Mouse (Mus musculus) kidney, embryonic 14.5 days (tissue): ENCODE data around the gene Sesn1. TPM values are rescaled to one million over a fixed set of nuclear protein-coding genes. Genes with fewer than 3 reads are reported as not detected.

Experiments used
- ATAC-seq: fragments of 200-750 bp; cut with Nextera tagmentation; 2 replicates; pipeline ENCODE4 v1.8.0; 2017; ENCODE audit warnings: moderate number of reproducible peaks, mild to moderate bottlenecking, moderate TSS enrichment, moderate library complexity; ENCODE audit not compliant: low FRiP score, low TSS enrichment
- H3K27ac ChIP-seq: fragments of 300-500 bp; sonication (generic); 2 replicates; pipeline ENCODE4 v1.5.1; 2014; ENCODE audit warnings: low read depth, mild to moderate bottlenecking, low read length, moderate library complexity, mixed read lengths
- H3K27me3 ChIP-seq: fragments of 300-500 bp; sonication (generic); 2 replicates; pipeline ENCODE4 v1.6.1; 2014; ENCODE audit warnings: mild to moderate bottlenecking, low read length; ENCODE audit not compliant: control insufficient read depth, insufficient read depth
- H3K36me3 ChIP-seq: fragments of 300-500 bp; sonication (generic); 2 replicates; pipeline ENCODE4 v1.6.1; 2014; ENCODE audit warnings: low read length, mixed read lengths; ENCODE audit not compliant: control insufficient read depth, insufficient read depth
- H3K4me1 ChIP-seq: fragments of 300-500 bp; sonication (generic); 2 replicates; pipeline ENCODE4 v1.6.1; 2014; ENCODE audit warnings: low read length, mixed read lengths; ENCODE audit not compliant: control insufficient read depth, insufficient read depth
- H3K4me2 ChIP-seq: fragments of 300-500 bp; sonication (generic); replicated peaks from 2 replicates; pipeline ENCODE4 v1.6.1; 2014; ENCODE audit warnings: low read depth, mild to moderate bottlenecking, low read length
- H3K4me3 ChIP-seq: fragments of 300-500 bp; sonication (generic); 2 replicates; pipeline ENCODE4 v1.5.1; 2014; ENCODE audit warnings: mild to moderate bottlenecking, low read length
- H3K9ac ChIP-seq: fragments of 300-500 bp; sonication (generic); 2 replicates; pipeline ENCODE4 v1.6.1; 2014; ENCODE audit warnings: low read depth, mild to moderate bottlenecking, low read length, moderate library complexity
- H3K9me3 ChIP-seq: fragments of 300-500 bp; sonication (generic); 2 replicates; pipeline ENCODE4 v1.6.1; 2016; ENCODE audit warnings: low read length; ENCODE audit not compliant: control insufficient read depth
- WGBS: fragments of 180-500 bp; shearing (Covaris S2); extraction: QIAGEN DNeasy Blood & Tissue Kit; methylation state at CpG from one replicate; pipeline ENCODE4 v1.1.7; 2014; 5-methylcytosine and 5-hydroxymethylcytosine counted together
- polyA plus RNA-seq: library from polyadenylated mRNA; unstranded; fragments of >200 nt; fragmentation: Nextera tagmentation; extraction: Ambion mirVana; gene quantifications from 2 replicates; pipeline ENCODE4 v1.2.1, GENCODE M21; 2014

The Sesn1 gene
- polyA plus RNA-seq, 1 experiment from 2014 or later = 32.1 TPM

DNA sequence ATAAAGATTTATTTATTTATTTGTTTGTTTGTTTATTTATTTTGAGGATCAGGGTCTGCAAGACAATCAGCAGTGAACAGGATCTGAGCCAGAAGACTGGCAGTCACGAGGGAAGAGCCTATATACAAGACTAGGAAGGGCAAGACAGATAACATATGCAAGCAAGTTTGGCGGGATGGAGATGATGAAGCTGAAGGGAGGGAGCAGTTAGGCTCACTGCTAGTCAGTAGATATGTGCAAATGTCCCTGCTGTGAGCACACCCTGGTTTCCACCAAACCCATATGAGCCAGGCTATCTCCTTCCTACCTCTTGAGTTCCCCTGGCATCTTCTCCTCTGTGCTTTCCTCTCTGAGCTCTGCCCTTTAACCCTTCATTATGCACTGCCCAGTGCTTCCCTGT lies 61.8 kb downstream of the Sesn1 start:
- H3K9ac ChIP-seq = no peak overlapping the region
- H3K4me3 ChIP-seq = no peak overlapping the region
- ATAC-seq = no peak
- no peaks in the 10 kb centered on the region for H3K9me3 ChIP-seq
- peaks cover 13% of the 10 kb centered on the region; the same call in 1 of the 2 replicates for H3K4me1 ChIP-seq
- H3K36me3 ChIP-seq = no peaks in the 10 kb centered on the region
- no peaks in the 10 kb centered on the region for H3K27me3 ChIP-seq
- no peak overlapping the region for H3K4me2 ChIP-seq
- no peak overlapping the region for H3K27ac ChIP-seq
- WGBS = 78% methylated on average over 2 of the region's 2 CpGs

DNA sequence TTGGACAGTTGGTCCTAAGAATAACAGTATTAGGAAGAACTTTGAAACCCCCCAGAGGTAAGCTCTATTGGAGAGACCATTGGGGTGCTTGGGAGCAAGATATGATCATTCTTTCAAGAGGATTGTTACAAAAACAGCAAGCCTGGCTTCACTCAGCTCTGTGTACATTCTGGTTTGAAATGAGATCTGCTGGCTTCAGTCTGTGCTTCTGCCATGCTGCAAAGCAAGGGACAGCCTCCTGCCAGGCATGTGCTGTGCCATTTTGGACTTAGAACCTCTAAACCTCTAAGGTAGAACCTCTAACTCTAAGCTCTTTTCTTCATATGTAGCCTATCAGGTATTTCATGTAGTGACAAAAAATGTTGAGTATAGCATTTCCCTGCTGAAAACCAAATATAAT lies 65.9 kb downstream of the Sesn1 start:
- Histone ChIP-seq H3K9ac (no peak overlapping the region), H3K4me1 (0 out of 2 replicates have a peak, but pooled peaks cover under 1% of the 10 kb centered on the region), H3K4me3 (no peak overlapping the region), H3K27ac (no peak overlapping the region), H3K36me3 (no peaks in the 10 kb centered on the region), H3K4me2 (no peak overlapping the region), H3K27me3 (no peaks in the 10 kb centered on the region), H3K9me3 (no peaks in the 10 kb centered on the region)
- ATAC-seq = no peak

DNA sequence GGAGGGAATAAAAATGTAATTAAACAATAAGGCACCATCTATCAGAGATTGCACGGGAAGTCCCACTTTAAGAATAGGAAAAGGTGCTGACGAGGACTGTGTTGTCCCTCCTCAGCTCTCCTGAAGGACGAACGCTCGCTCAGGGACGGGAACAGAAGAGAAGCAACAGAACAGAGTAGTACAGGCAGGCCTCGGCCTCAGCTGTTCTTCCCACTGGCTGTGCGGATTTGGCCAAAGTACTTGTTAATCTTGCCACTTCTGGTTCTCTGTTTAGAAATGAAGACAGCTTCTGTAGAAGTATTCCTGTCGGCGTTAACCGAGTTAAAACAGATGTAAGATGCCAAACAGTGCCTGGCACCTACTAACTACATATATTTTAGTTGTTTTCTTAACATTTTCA lies 68.6 kb downstream of the Sesn1 start:
- Histone ChIP-seq H3K9me3 (no peaks in the 10 kb centered on the region), H3K4me1 (no peaks in the 10 kb centered on the region), H3K36me3 (no peaks in the 10 kb centered on the region), H3K4me3 (no peak overlapping the region), H3K9ac (no peak overlapping the region), H3K27ac (no peak overlapping the region), H3K27me3 (no peaks in the 10 kb centered on the region), H3K4me2 (no peak overlapping the region)
- ATAC-seq = no peak
- 89% methylated on average over 11 of the region's 11 CpGs for WGBS

DNA sequence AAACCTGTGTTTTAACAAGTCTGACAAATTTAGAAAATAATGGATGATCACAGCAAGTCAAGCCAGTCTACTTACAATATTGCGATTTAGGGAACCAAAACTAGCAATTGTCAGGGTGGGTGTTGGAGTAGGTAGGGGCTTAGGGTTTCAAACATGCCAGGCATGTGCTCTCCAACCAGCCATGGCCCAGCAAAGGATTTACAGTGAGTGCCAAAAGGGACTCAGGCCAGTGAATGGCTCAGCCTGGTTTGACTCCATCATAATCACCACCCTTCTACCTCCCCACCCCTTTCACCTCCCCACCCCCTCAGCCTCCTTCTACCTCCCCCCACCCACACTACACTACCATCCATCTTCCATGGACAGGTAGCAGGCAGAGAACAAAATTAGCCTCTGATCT lies 69.9 kb downstream of the Sesn1 start:
- Histone ChIP-seq H3K27me3 (no peaks in the 10 kb centered on the region), H3K4me2 (no peak overlapping the region), H3K9ac (no peak overlapping the region), H3K9me3 (no peaks in the 10 kb centered on the region), H3K36me3 (no peaks in the 10 kb centered on the region), H3K4me3 (no peak overlapping the region), H3K27ac (no peak overlapping the region), H3K4me1 (no peaks in the 10 kb centered on the region)
- 79% methylated on average over 1 of the region's 1 CpGs for WGBS
- no peak for ATAC-seq

DNA sequence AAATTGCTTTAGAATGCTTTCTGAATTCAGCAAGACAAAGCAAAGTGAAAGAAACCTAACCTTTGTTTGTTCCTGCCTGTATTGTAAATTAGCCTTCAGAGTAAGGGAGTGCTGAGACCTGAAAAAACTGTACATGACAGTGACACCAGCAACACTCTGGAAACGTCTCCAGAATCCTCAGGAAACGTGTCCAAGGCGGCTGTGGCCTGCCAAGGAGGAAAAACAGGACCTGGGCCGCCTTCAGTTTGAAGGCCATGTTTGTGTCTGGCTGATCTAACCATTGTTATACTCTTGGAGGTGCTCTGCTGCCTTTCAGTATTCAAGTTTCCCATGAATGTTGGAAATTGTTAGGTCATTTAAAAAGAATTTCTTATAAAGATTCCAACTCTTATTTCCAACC lies 70.5 kb downstream of the Sesn1 start:
- Histone ChIP-seq H3K4me2 (no peak overlapping the region), H3K27ac (no peak overlapping the region), H3K9me3 (no peaks in the 10 kb centered on the region), H3K4me3 (no peak overlapping the region), H3K27me3 (no peaks in the 10 kb centered on the region), H3K36me3 (no peaks in the 10 kb centered on the region), H3K4me1 (no peaks in the 10 kb centered on the region), H3K9ac (no peak overlapping the region)
- 41% methylated on average over 4 of the region's 4 CpGs for WGBS
- no peak for ATAC-seq

DNA sequence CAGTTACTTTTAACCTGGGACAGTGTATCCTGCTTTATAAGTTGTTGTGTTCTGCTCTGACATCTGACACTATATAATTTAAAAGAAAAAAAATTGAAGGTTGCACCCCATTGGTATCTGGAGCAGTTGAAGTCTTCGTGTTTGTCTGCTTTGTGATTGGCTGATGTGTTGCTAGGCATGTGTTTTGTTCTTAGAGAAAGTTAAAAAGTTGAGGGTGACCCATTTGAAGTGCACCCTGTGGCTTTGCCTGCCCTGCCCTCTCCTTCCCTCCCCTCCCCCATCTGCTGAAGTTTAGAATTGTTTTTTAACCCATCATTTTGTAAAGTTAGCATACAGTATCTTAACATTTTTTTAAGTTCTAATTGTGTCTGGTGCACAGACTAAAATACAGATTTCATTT lies 71.0 kb downstream of the Sesn1 start:
- Histone ChIP-seq H3K4me1 (no peaks in the 10 kb centered on the region), H3K9ac (no peak overlapping the region), H3K4me3 (no peak overlapping the region), H3K27ac (no peak overlapping the region), H3K9me3 (no peaks in the 10 kb centered on the region), H3K36me3 (no peaks in the 10 kb centered on the region), H3K27me3 (no peaks in the 10 kb centered on the region), H3K4me2 (no peak overlapping the region)
- 26% methylated on average over 1 of the region's 1 CpGs for WGBS
- ATAC-seq = no peak

DNA sequence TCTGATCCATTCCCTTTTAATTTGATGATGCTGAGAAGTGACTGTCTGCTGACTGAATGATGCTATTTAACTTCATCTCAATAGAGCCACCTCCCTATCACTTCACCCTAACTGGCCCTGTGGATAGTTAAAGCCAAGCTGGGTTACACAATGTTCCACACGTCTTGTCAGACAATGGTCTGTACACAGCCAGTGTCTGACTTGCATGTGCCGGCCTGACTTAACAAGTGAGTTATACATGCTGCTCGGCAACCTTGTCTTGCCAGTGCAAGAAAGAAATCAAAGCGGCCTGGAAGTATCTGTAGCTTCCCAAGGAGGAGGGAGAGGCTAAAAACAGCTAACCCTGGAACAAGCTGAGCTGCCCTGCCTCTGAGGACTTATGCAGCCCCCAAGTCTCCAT lies 71.7 kb downstream of the Sesn1 start:
- no peaks in the 10 kb centered on the region for H3K9me3 ChIP-seq
- H3K9ac ChIP-seq = no peak overlapping the region
- H3K4me3 ChIP-seq = no peak overlapping the region
- H3K27me3 ChIP-seq = no peaks in the 10 kb centered on the region
- no peak for ATAC-seq
- no peak overlapping the region for H3K4me2 ChIP-seq
- no peak overlapping the region for H3K27ac ChIP-seq
- 56% methylated on average over 4 of the region's 4 CpGs for WGBS
- no peaks in the 10 kb centered on the region for H3K4me1 ChIP-seq
- H3K36me3 ChIP-seq = no peaks in the 10 kb centered on the region

DNA sequence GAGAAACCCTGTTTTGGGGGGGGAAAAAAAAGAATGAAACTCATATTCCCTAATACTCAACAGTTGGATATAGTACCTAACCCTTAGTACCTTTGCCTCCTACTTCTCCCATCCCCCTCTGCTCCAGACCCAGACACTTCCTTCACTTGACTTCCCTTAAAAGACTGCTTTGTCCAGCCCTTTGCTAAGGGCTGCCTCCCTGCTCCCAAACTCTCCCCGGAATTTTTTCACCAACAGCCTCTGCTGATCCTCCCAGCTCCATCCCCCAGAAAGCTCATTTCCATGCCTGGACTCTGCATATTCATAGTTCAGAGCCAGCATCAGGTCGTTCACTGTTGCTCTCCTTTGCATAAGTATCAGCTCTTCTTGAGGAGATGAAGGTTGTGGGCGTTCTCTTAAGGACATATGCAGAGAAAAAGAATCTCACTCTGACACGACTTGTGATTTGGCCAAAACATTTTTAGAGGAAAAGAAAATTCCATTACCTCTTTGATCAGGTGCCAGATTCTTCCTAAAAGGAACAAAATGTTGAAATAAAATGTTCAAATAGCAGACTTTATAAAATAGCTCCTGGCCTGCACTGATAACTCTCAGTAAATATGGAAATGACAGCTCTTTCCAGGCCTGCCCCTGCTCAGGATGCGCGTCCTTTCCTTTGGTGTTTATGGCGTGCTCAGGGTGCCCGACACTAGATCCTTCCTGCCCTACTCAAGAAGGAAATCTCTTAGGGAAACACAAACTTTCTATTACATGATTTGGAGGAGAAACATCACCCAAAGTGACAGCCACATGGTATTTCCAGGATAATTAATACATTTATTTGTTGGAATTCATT lies 74.2 kb downstream of the Sesn1 start:
- no peaks in the 10 kb centered on the region for H3K27me3 ChIP-seq
- H3K36me3 ChIP-seq = no peaks in the 10 kb centered on the region
- H3K4me2 ChIP-seq = no peak overlapping the region
- ATAC-seq = no peak
- WGBS = 44% methylated on average over 8 of the region's 8 CpGs
- no peaks in the 10 kb centered on the region for H3K9me3 ChIP-seq
- H3K9ac ChIP-seq = no peak overlapping the region
- no peak overlapping the region for H3K4me3 ChIP-seq
- H3K4me1 ChIP-seq = peaks cover 10% of the 10 kb centered on the region; the same call in 1 of the 2 replicates
- no peak overlapping the region for H3K27ac ChIP-seq

DNA sequence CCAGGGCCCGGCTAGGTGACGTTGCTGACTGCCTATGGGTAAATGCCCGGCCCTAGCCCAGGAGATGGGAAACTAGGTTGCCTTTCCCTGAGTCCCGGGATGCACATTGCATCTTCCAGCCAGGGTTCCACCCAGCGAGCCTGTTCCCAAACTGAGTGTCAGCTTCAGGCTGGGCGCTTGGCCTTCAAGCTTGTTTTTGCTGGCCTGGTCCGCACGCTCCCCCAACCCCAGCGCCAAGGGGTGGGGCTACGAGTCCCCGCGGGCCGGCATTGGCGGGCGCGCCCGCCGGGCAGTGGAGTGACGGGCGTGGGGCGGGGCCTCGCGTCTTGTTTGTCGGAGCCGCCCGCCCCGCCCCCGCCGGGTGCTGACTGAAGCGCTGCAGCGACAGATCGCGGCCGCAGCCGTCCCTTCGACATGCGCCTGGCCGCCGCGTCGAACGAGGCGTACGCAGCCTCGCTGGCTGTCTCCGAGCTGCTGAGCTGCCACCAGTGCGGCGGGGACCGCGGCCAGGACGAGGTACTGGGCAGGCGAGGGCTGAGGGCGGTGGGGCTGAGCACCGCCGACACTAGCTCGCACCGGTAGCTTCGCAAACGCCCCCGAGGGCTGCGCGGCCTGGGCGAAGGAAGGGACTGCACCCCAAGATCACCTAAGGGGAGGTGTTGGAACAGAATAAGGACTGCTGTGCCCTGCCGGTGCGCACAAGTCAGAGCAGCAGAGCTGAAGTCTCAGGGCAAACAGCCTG lies 77.5 kb downstream of the Sesn1 start:
- Histone ChIP-seq H3K4me3 (peak overlapping the region; percentile 72), H3K9me3 (no peaks in the 10 kb centered on the region), H3K9ac (peak overlapping the region; percentile 83), H3K36me3 (no peaks in the 10 kb centered on the region), H3K27me3 (no peaks in the 10 kb centered on the region), H3K4me1 (peaks cover 10% of the 10 kb centered on the region; the same call in 1 of the 2 replicates), H3K4me2 (peak overlapping the region; percentile 86), H3K27ac (peak overlapping the region; percentile 86)
- peak; percentile 98 for ATAC-seq
- 1% methylated on average over 64 of the region's 65 CpGs for WGBS
